Mouse (Mus musculus) embryonic facial prominence, embryonic 12.5 days (tissue): ENCODE results near the gene Marveld2. TPM values are rescaled to one million over a fixed set of nuclear protein-coding genes. Genes with fewer than 3 reads are reported as not detected.

ENCODE experiments used
- ATAC-seq: fragments of 200-750 bp; cut with Nextera tagmentation; 2 replicates; pipeline ENCODE4 v1.8.0; 2017; ENCODE audit not compliant: insufficient number of reproducible peaks, insufficient read depth, low FRiP score, low TSS enrichment
- H3K27ac ChIP-seq: fragments of 300-500 bp; sonication (generic); 2 replicates; pipeline ENCODE4 v1.5.1; 2016; ENCODE audit warnings: mild to moderate bottlenecking
- H3K27me3 ChIP-seq: fragments of 300-500 bp; sonication (generic); 2 replicates; pipeline ENCODE4 v1.6.1; 2016; ENCODE audit warnings: mild to moderate bottlenecking, moderate library complexity
- H3K36me3 ChIP-seq: fragments of 300-500 bp; sonication (generic); 2 replicates; pipeline ENCODE4 v1.6.1; 2016; ENCODE audit warnings: mild to moderate bottlenecking
- H3K4me1 ChIP-seq: fragments of 300-500 bp; sonication (generic); 2 replicates; pipeline ENCODE4 v1.6.1; 2016
- H3K4me2 ChIP-seq: fragments of 300-500 bp; sonication (generic); replicated peaks from 2 replicates; pipeline ENCODE4 v1.6.1; 2016; ENCODE audit warnings: mild to moderate bottlenecking, moderate library complexity
- H3K4me3 ChIP-seq: fragments of 300-500 bp; sonication (generic); 2 replicates; pipeline ENCODE4 v1.5.1; 2016; ENCODE audit warnings: mild to moderate bottlenecking
- H3K9ac ChIP-seq: fragments of 300-500 bp; sonication (generic); 2 replicates; pipeline ENCODE4 v1.6.1; 2016; ENCODE audit warnings: mild to moderate bottlenecking, moderate library complexity
- H3K9me3 ChIP-seq: fragments of 300-500 bp; sonication (generic); 2 replicates; pipeline ENCODE4 v1.6.1; 2016; ENCODE audit warnings: mild to moderate bottlenecking, moderate library complexity
- WGBS: fragments of 180-500 bp; shearing (Covaris S2); methylation state at CpG from one replicate; pipeline ENCODE4 v1.1.7; 2016; 5-methylcytosine and 5-hydroxymethylcytosine counted together
- polyA plus RNA-seq: library from polyadenylated mRNA; unstranded; fragments of >200 nt; fragmentation: Nextera tagmentation; extraction: Ambion mirVana; gene quantifications from 2 replicates; pipeline ENCODE4 v1.2.1, GENCODE M21; 2016

The Marveld2 gene
- polyA plus RNA-seq, 1 experiment from 2014 or later: 4.8 TPM

DNA sequence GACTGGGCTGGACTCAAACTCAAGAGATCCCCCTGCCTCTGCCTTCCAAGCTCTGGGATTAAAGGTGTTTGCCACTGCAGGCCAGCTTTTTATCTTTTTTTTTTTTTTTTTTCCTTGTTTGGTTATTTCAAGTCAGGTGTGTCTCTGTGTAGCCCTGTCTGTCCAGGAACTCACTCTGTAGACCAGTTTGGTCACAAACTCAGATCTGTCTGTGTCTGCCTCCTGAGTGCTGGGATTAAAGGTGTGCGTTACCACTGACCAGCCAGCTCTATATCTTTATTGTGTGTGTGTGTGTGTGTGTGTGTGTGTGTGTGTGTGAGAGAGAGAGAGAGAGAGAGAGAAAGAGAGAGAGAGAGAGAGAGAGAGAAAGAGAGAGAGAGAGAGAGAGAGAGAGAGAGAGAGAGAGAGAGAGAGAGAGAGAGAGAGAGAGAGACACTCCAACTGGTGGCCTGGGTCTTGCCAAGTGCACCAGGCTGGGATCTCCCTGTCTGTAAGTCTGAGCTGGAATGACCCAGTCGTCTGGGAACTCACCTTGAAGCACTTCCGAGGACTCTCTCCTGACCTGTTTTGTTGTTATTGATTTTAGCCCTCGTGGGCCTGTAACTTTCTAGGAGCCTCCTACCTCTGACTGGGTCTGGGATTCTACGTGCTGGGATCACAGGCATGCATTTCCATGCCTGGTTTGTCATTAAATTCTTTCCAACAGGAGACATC lies 21.8 kb downstream of the Marveld2 start:
- H3K9ac ChIP-seq: no peak overlapping the region
- H3K27ac ChIP-seq: no peak overlapping the region
- no peaks in the 10 kb centered on the region for H3K36me3 ChIP-seq
- no peak for ATAC-seq
- WGBS: 72% methylated on average over 5 of the region's 5 CpGs
- no peaks in the 10 kb centered on the region for H3K27me3 ChIP-seq
- no peak overlapping the region for H3K4me2 ChIP-seq
- H3K4me3 ChIP-seq: no peak overlapping the region
- H3K9me3 ChIP-seq: no peaks in the 10 kb centered on the region
- H3K4me1 ChIP-seq: no peaks in the 10 kb centered on the region

- WGBS: 49% methylated on average over 13 of the region's 17 CpGs
- Histone ChIP-seq H3K4me1 (no peaks in the 10 kb centered on the region), H3K9me3 (no peaks in the 10 kb centered on the region), H3K4me2 (peak overlapping the region; percentile 11; the same call in 1 of the 2 replicates), H3K36me3 (no peaks in the 10 kb centered on the region), H3K27ac (no peak overlapping the region), H3K27me3 (no peaks in the 10 kb centered on the region), H3K9ac (no peak overlapping the region), H3K4me3 (no peak overlapping the region)
- ATAC-seq: no peak
These were observed 22.6 kb downstream of the Marveld2 start for GRCm38 (mm10) chr13:100594041-100594792.

- H3K9me3 ChIP-seq: no peaks in the 10 kb centered on the region
- H3K9ac ChIP-seq: no peak overlapping the region
- H3K4me1 ChIP-seq: no peaks in the 10 kb centered on the region
- no peak for ATAC-seq
- WGBS: 85% methylated on average over 12 of the region's 12 CpGs
- H3K27ac ChIP-seq: no peak overlapping the region
- H3K4me3 ChIP-seq: no peak overlapping the region
- H3K27me3 ChIP-seq: no peaks in the 10 kb centered on the region
- H3K36me3 ChIP-seq: no peaks in the 10 kb centered on the region
- no peak overlapping the region for H3K4me2 ChIP-seq
These were observed 28.1 kb downstream of the Marveld2 start for GRCm38 (mm10) chr13:100588646-100589045.

DNA sequence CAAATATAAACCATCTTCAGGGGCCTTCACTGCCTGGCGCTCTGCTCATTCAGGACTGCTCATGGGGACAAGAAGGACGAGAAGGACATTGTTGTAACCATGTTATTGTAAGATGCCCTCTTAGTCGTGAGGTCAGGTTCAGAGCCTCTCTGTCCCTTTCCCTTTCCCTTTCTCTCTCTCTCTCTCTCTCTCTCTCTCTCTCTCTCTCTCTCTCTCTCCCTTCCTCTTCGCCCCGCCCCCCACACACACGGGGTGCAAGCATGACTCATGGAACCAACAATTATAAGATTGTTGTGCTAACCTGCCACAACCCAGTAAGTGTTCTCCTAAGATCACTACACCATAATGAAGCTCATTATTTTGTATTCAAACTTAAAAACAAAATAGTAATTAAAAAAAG lies 34.6 kb downstream of the Marveld2 start:
- 45% methylated on average over 6 of the region's 6 CpGs for WGBS
- Histone ChIP-seq H3K27me3 (no peaks in the 10 kb centered on the region), H3K4me2 (no peak overlapping the region), H3K4me1 (0 out of 2 replicates have a peak, but pooled peaks cover 6% of the 10 kb centered on the region), H3K36me3 (no peaks in the 10 kb centered on the region), H3K9me3 (no peaks in the 10 kb centered on the region), H3K4me3 (no peak overlapping the region), H3K27ac (no peak overlapping the region), H3K9ac (no peak overlapping the region)
- ATAC-seq: no peak

DNA sequence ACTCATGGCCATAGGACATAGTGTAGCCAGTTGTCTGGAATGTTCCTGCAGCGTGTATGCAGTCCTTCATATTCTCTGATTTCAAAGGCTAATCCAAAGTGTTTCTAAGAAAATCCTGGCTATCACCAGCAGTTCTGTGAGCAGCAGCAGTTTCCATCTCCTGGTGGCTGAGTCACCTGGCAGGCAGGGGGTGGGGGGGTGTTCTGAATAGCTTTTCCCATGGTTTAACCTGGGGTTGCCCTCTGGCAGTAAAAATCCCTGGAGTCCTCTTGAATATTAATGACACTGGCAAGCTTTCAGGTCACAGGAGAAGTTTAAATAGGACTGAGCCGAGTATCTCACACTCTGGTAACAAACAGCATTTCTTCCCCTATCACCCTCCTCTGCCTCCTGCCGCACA lies 35.1 kb downstream of the Marveld2 start:
- ATAC-seq: no peak
- Histone ChIP-seq H3K4me3 (no peak overlapping the region), H3K27ac (no peak overlapping the region), H3K9me3 (no peaks in the 10 kb centered on the region), H3K4me1 (0 out of 2 replicates have a peak, but pooled peaks cover 6% of the 10 kb centered on the region), H3K4me2 (no peak overlapping the region), H3K27me3 (no peaks in the 10 kb centered on the region), H3K36me3 (no peaks in the 10 kb centered on the region), H3K9ac (no peak overlapping the region)
- 19% methylated on average over 3 of the region's 3 CpGs for WGBS

DNA sequence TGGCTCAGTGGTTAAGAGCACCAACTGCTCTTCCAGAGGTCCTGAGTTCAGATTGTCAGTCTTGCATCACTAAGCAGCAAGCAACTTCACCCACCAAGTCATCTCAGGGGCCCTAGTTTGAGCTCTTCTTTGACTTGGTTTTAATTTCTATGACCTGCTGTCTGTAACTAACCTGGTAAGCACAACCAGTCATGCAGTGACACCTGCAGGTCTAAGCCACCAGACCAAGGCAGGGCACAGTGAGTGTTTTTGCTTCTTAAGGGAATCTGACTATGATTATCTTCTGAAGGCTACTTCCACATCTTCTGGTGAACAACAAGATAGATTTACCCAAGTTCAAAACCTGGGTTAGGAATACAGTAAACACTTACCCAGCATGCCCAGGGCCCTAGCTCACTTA lies 36.8 kb downstream of the Marveld2 start:
- H3K4me3 ChIP-seq: no peak overlapping the region
- no peak overlapping the region for H3K4me2 ChIP-seq
- 0 out of 2 replicates have a peak, but pooled peaks cover 6% of the 10 kb centered on the region for H3K4me1 ChIP-seq
- no peak for ATAC-seq
- no peaks in the 10 kb centered on the region for H3K27me3 ChIP-seq
- no peak overlapping the region for H3K9ac ChIP-seq
- no peak overlapping the region for H3K27ac ChIP-seq
- H3K9me3 ChIP-seq: no peaks in the 10 kb centered on the region
- H3K36me3 ChIP-seq: no peaks in the 10 kb centered on the region

GRCm38 (mm10) chr13:100579220-100579619 lies 37.6 kb downstream of the Marveld2 start:
- Histone ChIP-seq H3K4me3 (no peak overlapping the region), H3K4me2 (no peak overlapping the region), H3K27me3 (no peaks in the 10 kb centered on the region), H3K9me3 (no peaks in the 10 kb centered on the region), H3K36me3 (no peaks in the 10 kb centered on the region), H3K4me1 (0 out of 2 replicates have a peak, but pooled peaks cover 6% of the 10 kb centered on the region), H3K9ac (no peak overlapping the region), H3K27ac (no peak overlapping the region)
- no peak for ATAC-seq
- 52% methylated on average over 3 of the region's 3 CpGs for WGBS

DNA sequence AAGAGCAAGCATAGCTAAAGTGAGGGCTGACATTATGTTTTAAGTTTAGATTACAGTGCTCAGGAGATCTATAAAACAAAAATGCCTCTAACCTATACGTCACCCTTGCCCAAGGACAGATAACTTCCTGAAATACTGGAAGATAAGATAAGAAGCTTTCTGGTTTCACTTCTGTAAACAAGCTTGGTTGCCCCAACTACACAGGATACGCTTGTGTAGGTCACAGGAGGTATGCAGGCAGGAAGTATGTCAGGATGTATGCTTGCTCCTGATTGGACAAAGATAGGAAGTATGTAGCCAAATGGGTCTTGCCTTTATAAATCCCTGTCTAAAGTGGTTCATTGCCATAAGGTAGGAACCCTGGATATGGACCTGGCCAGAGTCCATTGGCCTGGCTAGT lies 40.8 kb downstream of the Marveld2 start:
- Histone ChIP-seq H3K9me3 (no peaks in the 10 kb centered on the region), H3K4me3 (no peak overlapping the region), H3K27ac (no peak overlapping the region), H3K27me3 (no peaks in the 10 kb centered on the region), H3K4me1 (no peaks in the 10 kb centered on the region), H3K9ac (no peak overlapping the region), H3K36me3 (no peaks in the 10 kb centered on the region), H3K4me2 (no peak overlapping the region)
- no peak for ATAC-seq
- WGBS: 68% methylated on average over 2 of the region's 2 CpGs

GRCm38 (mm10) chr13:100570713-100571112 lies 46.1 kb downstream of the Marveld2 start:
- H3K4me2 ChIP-seq: no peak overlapping the region
- H3K4me3 ChIP-seq: no peak overlapping the region
- H3K9ac ChIP-seq: no peak overlapping the region
- H3K27me3 ChIP-seq: no peaks in the 10 kb centered on the region
- H3K27ac ChIP-seq: no peak overlapping the region
- H3K36me3 ChIP-seq: no peaks in the 10 kb centered on the region
- no peaks in the 10 kb centered on the region for H3K4me1 ChIP-seq
- ATAC-seq: no peak
- WGBS: 71% methylated on average over 2 of the region's 2 CpGs
- no peaks in the 10 kb centered on the region for H3K9me3 ChIP-seq

GRCm38 (mm10) chr13:100568359-100568758 lies 48.4 kb downstream of the Marveld2 start:
- Histone ChIP-seq H3K27me3 (no peaks in the 10 kb centered on the region), H3K27ac (no peak overlapping the region), H3K36me3 (no peaks in the 10 kb centered on the region), H3K4me2 (no peak overlapping the region), H3K4me1 (no peaks in the 10 kb centered on the region), H3K9ac (no peak overlapping the region), H3K9me3 (no peaks in the 10 kb centered on the region), H3K4me3 (no peak overlapping the region)
- WGBS: 85% methylated on average over 1 of the region's 1 CpGs
- ATAC-seq: no peak

DNA sequence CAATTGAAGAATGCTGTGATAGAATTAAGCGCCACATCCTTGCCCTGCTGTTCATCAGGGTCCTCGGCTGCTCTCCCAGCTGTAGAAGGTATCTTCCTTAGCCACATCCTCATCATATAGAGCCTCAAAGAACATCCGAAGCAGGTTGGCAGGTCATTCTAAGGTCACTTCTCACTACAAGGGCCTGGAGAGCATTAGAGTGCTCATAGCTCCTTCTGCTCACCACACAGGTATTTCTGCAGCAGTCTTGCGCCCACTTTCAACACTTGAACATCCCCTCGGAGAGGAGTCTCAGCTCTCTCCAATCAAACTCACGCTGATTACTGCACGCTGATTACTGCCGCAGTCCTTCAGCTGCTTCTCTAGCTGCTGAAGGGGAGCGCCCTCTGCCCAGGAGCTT lies 57.3 kb downstream of the Marveld2 start:
- H3K4me1 ChIP-seq: no peaks in the 10 kb centered on the region
- H3K9ac ChIP-seq: no peak overlapping the region
- WGBS: 77% methylated on average over 9 of the region's 9 CpGs
- no peak overlapping the region for H3K4me3 ChIP-seq
- H3K27ac ChIP-seq: no peak overlapping the region
- ATAC-seq: no peak
- no peaks in the 10 kb centered on the region for H3K9me3 ChIP-seq
- H3K4me2 ChIP-seq: no peak overlapping the region
- H3K36me3 ChIP-seq: no peaks in the 10 kb centered on the region
- peaks cover 6% of the 10 kb centered on the region; the same call in 1 of the 2 replicates for H3K27me3 ChIP-seq

DNA sequence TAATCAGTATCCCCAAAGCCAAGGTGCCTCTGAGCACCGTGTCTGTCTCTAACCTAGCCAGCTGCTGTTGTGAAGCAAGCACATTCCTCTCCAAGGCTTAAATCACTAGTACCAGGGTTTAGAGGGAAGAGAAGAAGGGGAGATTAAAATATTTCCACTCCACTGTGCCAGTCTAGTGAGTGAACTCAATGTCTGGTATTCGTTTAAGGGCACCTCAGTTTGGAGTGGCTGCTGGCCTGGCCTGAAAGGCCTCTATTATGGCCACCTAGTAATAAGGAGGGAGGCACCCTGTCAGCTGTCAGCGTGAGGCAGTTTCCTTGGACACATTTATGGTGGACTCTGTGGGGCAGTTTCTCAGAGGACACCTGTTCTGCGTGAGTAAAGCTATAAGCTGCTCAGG lies 59.8 kb downstream of the Marveld2 start:
- Histone ChIP-seq H3K27ac (no peak overlapping the region), H3K36me3 (no peaks in the 10 kb centered on the region), H3K4me3 (no peak overlapping the region), H3K27me3 (peaks cover 25% of the 10 kb centered on the region), H3K4me1 (peaks cover 10% of the 10 kb centered on the region; the same call in 1 of the 2 replicates), H3K4me2 (no peak overlapping the region), H3K9ac (no peak overlapping the region), H3K9me3 (no peaks in the 10 kb centered on the region)
- 60% methylated on average over 4 of the region's 4 CpGs for WGBS
- no peak for ATAC-seq
